Mouse (Mus musculus) embryonic facial prominence, embryonic 11.5 days (tissue): ENCODE results near the gene Armc10. TPM values are rescaled to one million over a fixed set of nuclear protein-coding genes. Genes with fewer than 3 reads are reported as not detected.
"Not testable (repeated sequence)": the region's sequence is repeated elsewhere in the genome, so short reads cannot be mapped to it uniquely, and the experiment has no call there.

Experiments used
- ATAC-seq: fragments of 200-750 bp; cut with Nextera tagmentation; replicated peaks from 2 replicates; pipeline ENCODE4 v1.8.0; 2017; ENCODE audit warnings: low read depth; ENCODE audit not compliant: insufficient number of reproducible peaks, low FRiP score, low TSS enrichment
- DNase-seq: peaks from one replicate; pipeline ENCODE4 v3.0.0-alpha.2; 2015; ENCODE audit warnings: low spot score
- H3K27ac ChIP-seq: fragments of 300-500 bp; sonication (generic); replicated peaks from 2 replicates; pipeline ENCODE4 v1.5.1; 2014; ENCODE audit warnings: mild to moderate bottlenecking, low read depth, low read length, control low read depth
- H3K27me3 ChIP-seq: fragments of 300-500 bp; sonication (generic); 2 replicates; pipeline ENCODE4 v1.6.1; 2014; ENCODE audit warnings: mild to moderate bottlenecking, low read length, moderate library complexity, mixed read lengths; ENCODE audit not compliant: control insufficient read depth, insufficient read depth
- H3K36me3 ChIP-seq: fragments of 300-500 bp; sonication (generic); replicated peaks from 2 replicates; pipeline ENCODE4 v1.6.1; 2014; ENCODE audit warnings: low read depth, mild to moderate bottlenecking, low read length, moderate library complexity, mixed read lengths; ENCODE audit not compliant: control insufficient read depth, insufficient read depth
- H3K4me1 ChIP-seq: fragments of 300-500 bp; sonication (generic); 2 replicates; pipeline ENCODE4 v1.6.1; 2014; ENCODE audit warnings: low read length, mixed read lengths; ENCODE audit not compliant: control insufficient read depth, insufficient read depth
- H3K4me2 ChIP-seq: fragments of 300-500 bp; sonication (generic); 2 replicates; pipeline ENCODE4 v1.6.1; 2014; ENCODE audit warnings: low read depth, mild to moderate bottlenecking, control low read depth, low read length, moderate library complexity
- H3K4me3 ChIP-seq: fragments of 300-500 bp; sonication (generic); 2 replicates; pipeline ENCODE4 v1.5.1; 2014; ENCODE audit warnings: low read depth, low read length, control low read depth
- H3K9ac ChIP-seq: fragments of 300-500 bp; sonication (generic); replicated peaks from 2 replicates; pipeline ENCODE4 v1.6.1; 2014; ENCODE audit warnings: mild to moderate bottlenecking, control low read depth, low read length
- H3K9me3 ChIP-seq: fragments of 300-500 bp; sonication (generic); replicated peaks from 2 replicates; pipeline ENCODE4 v1.6.1; 2016; ENCODE audit warnings: mild to moderate bottlenecking, low read length, inconsistent platforms, mixed read lengths; ENCODE audit not compliant: control insufficient read depth
- WGBS: fragments of 180-500 bp; shearing (Covaris S2); extraction: QIAGEN DNeasy Blood & Tissue Kit; methylation state at CpG from one replicate; pipeline ENCODE4 v1.1.7; 2014; 5-methylcytosine and 5-hydroxymethylcytosine counted together
- polyA plus RNA-seq: library from polyadenylated mRNA; unstranded; fragments of >200 nt; fragmentation: Nextera tagmentation; extraction: Ambion mirVana; gene quantifications from 2 replicates; pipeline ENCODE4 v1.2.1, GENCODE M21; 2014

The Armc10 gene
- polyA plus RNA-seq, result 83.6 and 92.8 TPM in 2 replicates

GRCm38 (mm10) chr5:21645439-21646132 lies at the start of gene Armc10, which contains the start of gene Fbxl13:
Armc10 (plus strand) TSS chr5:21645813.
Fbxl13 (minus strand) TSS chr5:21645634.
- Histone ChIP-seq H3K9me3 (no peaks in the 10 kb centered on the region), H3K4me1 (no peaks in the 10 kb centered on the region), H3K36me3 (peaks cover 4% of the 10 kb centered on the region), H3K9ac (peak within 1 kb of the TSS; percentile 81), H3K27me3 (no peaks in the 10 kb centered on the region), H3K27ac (peak within 1 kb of the TSS; percentile 29), H3K4me3 (peak within 1 kb of the TSS; percentile 79), H3K4me2 (peak within 1 kb of the TSS; percentile 75)
- WGBS, result under 1% methylated on average over 36 of the region's 40 CpGs
- DNase-seq (peak; percentile 91), ATAC-seq (peak; percentile 98)

DNA sequence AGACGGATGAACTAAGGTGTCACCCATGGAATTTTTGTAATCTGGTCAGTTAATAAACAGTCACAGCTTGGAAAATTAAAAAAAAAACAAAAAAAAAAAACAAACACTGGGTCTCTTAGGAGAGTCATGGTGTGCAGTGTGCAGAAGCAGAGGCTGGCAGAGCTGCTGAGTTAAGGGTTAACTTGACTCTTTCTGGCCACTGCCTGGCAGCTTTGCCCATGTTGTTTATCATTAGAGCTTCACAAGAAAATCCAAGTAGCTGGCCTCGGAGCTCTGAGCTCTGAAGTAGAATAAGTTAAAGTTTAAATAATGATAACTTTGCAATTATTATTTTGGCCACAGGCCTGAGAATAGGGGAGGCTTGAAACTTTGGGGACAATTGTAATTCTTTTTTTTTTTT lies 46.1 kb upstream of the Armc10 start:
- DNase-seq, H3K27ac ChIP-seq, H3K4me1 ChIP-seq, ATAC-seq, H3K27me3 ChIP-seq, H3K36me3 ChIP-seq, H3K4me3 ChIP-seq, H3K9ac ChIP-seq, H3K9me3 ChIP-seq, H3K4me2 ChIP-seq: not testable (repeated sequence)
- 76% methylated on average over 2 of the region's 2 CpGs for WGBS

- no peak overlapping the region for H3K4me2 ChIP-seq
- no peaks in the 10 kb centered on the region for H3K36me3 ChIP-seq
- H3K9ac ChIP-seq, result no peak overlapping the region
- no peak overlapping the region for H3K4me3 ChIP-seq
- no peaks in the 10 kb centered on the region for H3K4me1 ChIP-seq
- no peak overlapping the region for H3K27ac ChIP-seq
- ATAC-seq, result no peak
- no peaks in the 10 kb centered on the region for H3K9me3 ChIP-seq
- H3K27me3 ChIP-seq, result no peaks in the 10 kb centered on the region
- WGBS, result 96% methylated on average over 4 of the region's 4 CpGs
- no peak for DNase-seq
These were observed 45.7 kb upstream of the Armc10 start for GRCm38 (mm10) chr5:21599961-21600360.

- no peaks in the 10 kb centered on the region for H3K36me3 ChIP-seq
- no peaks in the 10 kb centered on the region for H3K9me3 ChIP-seq
- WGBS, result 67% methylated on average over 6 of the region's 6 CpGs
- no peak overlapping the region for H3K9ac ChIP-seq
- no peaks in the 10 kb centered on the region for H3K27me3 ChIP-seq
- H3K4me1 ChIP-seq, result no peaks in the 10 kb centered on the region
- no peak overlapping the region for H3K4me2 ChIP-seq
- H3K27ac ChIP-seq, result no peak overlapping the region
- ATAC-seq (no peak), DNase-seq (no peak)
- no peak overlapping the region for H3K4me3 ChIP-seq
These were observed 39.7 kb upstream of the Armc10 start for GRCm38 (mm10) chr5:21605936-21606335.

GRCm38 (mm10) chr5:21608311-21609304 lies 37.0 kb upstream of the Armc10 start:
- Histone ChIP-seq H3K9me3 (no peaks in the 10 kb centered on the region), H3K4me3 (no peak overlapping the region), H3K4me1 (no peaks in the 10 kb centered on the region), H3K9ac (no peak overlapping the region), H3K36me3 (no peaks in the 10 kb centered on the region), H3K27me3 (no peaks in the 10 kb centered on the region), H3K27ac (no peak overlapping the region), H3K4me2 (no peak overlapping the region)
- DNase-seq (no peak), ATAC-seq (no peak)
- WGBS, result 60% methylated on average over 12 of the region's 12 CpGs

DNA sequence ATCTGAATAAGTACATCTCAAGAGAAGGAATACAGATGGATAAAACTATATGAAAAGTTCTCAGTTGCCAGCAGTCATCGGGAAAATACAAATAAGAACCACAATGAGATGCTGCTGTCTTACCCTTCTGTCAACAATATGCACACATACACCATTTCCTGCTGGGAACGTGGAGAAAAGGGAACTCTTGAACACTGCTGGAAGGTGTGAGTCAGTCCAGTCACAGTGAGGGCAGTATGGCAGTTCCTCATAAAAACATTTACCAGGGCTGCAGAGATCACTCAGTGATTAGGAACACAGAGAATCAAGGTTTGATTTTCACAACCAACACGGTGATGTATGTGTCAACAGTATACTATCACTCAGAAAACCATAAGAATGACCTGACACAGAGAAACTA lies 34.6 kb upstream of the Armc10 start:
- H3K27me3 ChIP-seq, result no peaks in the 10 kb centered on the region
- no peak overlapping the region for H3K9ac ChIP-seq
- H3K36me3 ChIP-seq, result no peaks in the 10 kb centered on the region
- no peak for ATAC-seq
- no peak for DNase-seq
- no peak overlapping the region for H3K4me2 ChIP-seq
- H3K27ac ChIP-seq, result no peak overlapping the region
- no peaks in the 10 kb centered on the region for H3K4me1 ChIP-seq
- 67% methylated on average over 3 of the region's 3 CpGs for WGBS
- no peak overlapping the region for H3K4me3 ChIP-seq
- no peaks in the 10 kb centered on the region for H3K9me3 ChIP-seq

DNA sequence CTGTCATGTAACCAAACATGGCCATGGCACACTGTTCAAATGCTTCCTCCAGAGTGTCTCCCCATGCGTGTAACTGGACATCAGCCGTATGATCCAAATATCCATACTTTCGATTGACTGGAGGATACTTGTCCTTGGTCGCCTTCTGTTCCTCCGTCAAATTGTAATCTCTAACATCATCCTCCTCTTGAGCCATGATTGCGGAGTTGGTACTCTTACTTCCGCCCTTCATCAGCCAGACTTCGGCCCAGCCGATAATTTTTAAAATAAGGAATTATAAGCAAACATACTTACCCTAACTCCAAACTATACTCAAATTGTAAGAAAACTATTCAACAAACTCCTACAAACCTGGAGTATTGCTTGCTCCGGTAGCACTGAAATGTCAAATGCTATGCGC lies 31.3 kb upstream of the Armc10 start:
- H3K36me3 ChIP-seq, H3K4me3 ChIP-seq, H3K9ac ChIP-seq, H3K4me2 ChIP-seq, H3K9me3 ChIP-seq, H3K27ac ChIP-seq, DNase-seq, H3K27me3 ChIP-seq, ATAC-seq, H3K4me1 ChIP-seq: not testable (repeated sequence)
- WGBS, result 93% methylated on average over 11 of the region's 11 CpGs
